Mouse (Mus musculus): ENCODE results near the gene Txnip. TPM values are rescaled to one million over a fixed set of nuclear protein-coding genes. Genes with fewer than 3 reads are reported as not detected.
A peak's percentile ranks its signal among the peaks of the same experiment; 100 is the strongest.

Txnip gene
- polyA plus RNA-seq, 1 experiment from 2014 or later = 57.9 TPM

DNA sequence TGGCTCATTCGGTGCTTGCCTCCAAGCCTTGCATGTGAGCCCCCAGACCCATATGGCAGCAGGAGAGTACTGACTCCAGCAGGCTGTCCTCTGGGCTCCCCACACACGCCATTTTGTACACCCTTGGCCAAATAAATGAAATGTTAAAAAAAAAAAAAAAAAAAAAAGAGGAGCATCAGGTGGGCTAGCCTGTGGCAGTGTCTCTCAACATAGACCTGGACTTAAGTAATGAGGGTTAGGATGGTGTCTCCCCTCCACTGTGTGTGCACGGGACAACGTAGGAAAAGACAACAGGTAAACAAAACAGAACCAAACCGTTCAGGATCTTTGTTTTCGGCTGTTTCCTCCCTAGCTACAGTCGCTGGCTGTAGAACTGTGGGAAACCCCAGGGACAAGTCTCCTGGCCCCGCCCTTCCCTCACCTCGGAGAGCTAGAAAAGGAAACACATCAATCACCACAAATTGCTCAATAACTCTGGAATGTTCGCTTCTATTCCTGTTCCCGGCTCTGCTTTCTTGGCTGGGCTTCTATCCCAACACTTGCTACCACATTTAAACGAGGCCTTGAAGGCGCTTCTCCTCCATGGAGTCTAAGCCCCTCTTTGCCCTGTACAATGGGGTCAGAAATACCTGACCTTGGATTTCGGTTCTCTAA, 18.4 kb downstream of the Txnip start:
- no peak overlapping the region; the same call in 1 of the 2 replicates for H3K9ac ChIP-seq (ENCODE audit: low read length)
- peak overlapping the region; percentile 18 for H3K4me2 ChIP-seq (ENCODE audit: low read depth, severe bottlenecking)
- peak; percentile 51 for DNase-seq (ENCODE audit: low spot score)

DNA sequence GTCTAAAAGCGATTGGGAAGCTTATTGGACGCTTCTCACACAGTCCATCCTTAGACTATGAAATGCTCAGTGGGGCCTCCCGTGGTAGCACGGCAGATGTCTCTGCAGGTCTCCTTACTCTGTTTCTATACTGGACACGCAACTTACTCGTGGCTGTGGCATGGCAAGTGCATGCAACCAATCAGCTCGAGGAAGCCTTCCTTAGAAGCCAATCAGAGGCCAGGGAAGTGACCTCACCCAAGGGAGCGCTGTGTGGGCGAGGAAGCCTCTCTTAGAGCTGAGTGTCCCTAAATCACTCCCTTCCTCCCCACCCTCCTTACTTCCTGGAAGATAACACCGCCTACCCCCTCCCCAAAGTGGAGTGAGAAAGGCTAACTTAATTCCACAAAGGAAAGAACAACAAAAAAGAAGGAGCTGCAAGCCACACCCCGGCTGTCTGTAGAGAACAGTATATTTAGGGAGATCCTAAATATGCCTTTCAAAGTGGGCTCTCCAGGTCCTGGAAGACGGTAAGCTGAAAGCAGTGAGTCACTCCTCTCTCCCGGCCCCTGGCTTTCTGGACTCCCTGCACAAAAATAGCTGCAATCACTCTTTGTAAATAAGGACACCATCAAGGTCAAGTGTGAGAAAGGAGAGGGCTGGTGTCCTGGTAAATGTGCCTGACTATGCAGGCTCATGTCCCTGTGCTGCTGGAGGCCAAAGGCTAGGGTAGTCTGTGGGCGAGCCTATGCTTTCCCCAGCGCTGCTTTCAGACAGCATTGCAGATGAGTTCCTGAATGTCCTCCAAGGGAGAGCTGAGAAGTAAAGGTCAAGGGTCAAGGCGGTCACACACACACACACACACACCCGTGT, 19.2 kb downstream of the Txnip start, which contains the start of gene Gm16253:
Gm16253 (plus strand) TSS at position 295 of the 852 bp plus-strand sequence.
- Histone ChIP-seq H3K4me2 (ENCODE audit: low read depth, severe bottlenecking) (peak within 1 kb of the TSS; percentile 18), H3K4me1 (ENCODE audit: control insufficient read depth, insufficient read depth, low read length) (peaks cover 15% of the 10 kb centered on the region), H3K9ac (ENCODE audit: low read length) (no peak within 1 kb of the TSS; the same call in 1 of the 2 replicates), H3K9me3 (ENCODE audit: control insufficient read depth, low read length) (no peaks in the 10 kb centered on the region), H3K4me3 (ENCODE audit: low read depth, low read length) (0 out of 2 replicates have a peak within 1 kb of the TSS, but pooled peaks have one; percentile 10), H3K36me3 (ENCODE audit: control insufficient read depth, insufficient read depth, low read length) (no peaks in the 10 kb centered on the region), H3K27ac (replicated peaks; ENCODE audit: low read depth, low read length) (peak within 1 kb of the TSS; percentile 56; the same call in 1 of the 2 replicates), H3K27me3 (ENCODE audit: control insufficient read depth, insufficient read depth, low read length) (no peaks in the 10 kb centered on the region)
- DNase-seq (ENCODE audit: low spot score) = peak; percentile 79
- 35% methylated on average over 17 of the region's 17 CpGs for WGBS
- peak; percentile 65 for ATAC-seq (ENCODE audit: insufficient number of reproducible peaks, low FRiP score, low TSS enrichment, low read depth)

More for the DNA sequence above, 18.4 kb downstream of the Txnip start:
- no peak for ATAC-seq (ENCODE audit: insufficient number of reproducible peaks, low FRiP score, low TSS enrichment, low read depth)
- Histone ChIP-seq H3K4me1 (ENCODE audit: control insufficient read depth, insufficient read depth, low read length) (peaks cover 15% of the 10 kb centered on the region), H3K9me3 (ENCODE audit: control insufficient read depth, low read length) (no peaks in the 10 kb centered on the region), H3K4me3 (ENCODE audit: low read depth, low read length) (0 out of 2 replicates have a peak overlapping the region, but pooled peaks have one; percentile 10), H3K27ac (replicated peaks; ENCODE audit: low read depth, low read length) (peak overlapping the region; percentile 56; the same call in 1 of the 2 replicates), H3K36me3 (ENCODE audit: control insufficient read depth, insufficient read depth, low read length) (no peaks in the 10 kb centered on the region), H3K27me3 (ENCODE audit: control insufficient read depth, insufficient read depth, low read length) (no peaks in the 10 kb centered on the region)
- WGBS = 50% methylated on average over 14 of the region's 14 CpGs

DNA sequence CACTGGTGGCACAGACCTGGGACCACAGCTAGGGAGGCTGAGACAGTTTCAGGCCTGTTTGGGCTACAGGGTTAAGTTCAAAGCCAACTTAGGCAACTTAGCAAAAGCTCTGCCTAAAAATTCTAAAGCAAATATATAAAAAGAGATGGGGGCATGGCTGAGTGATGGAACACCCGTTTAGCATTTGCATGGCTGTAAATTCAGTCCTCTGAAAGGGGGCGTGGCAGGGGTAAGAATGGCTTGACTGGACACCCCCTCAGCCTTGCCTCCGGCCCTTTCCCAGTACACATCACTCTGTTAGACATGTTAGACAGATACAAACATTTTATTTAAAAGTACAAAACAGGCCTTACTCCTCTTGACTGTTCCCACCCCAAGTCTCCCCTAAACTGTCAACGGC, 19.8 kb downstream of the Txnip start:
- DNase-seq (ENCODE audit: low spot score) = no peak
- Histone ChIP-seq H3K36me3 (ENCODE audit: control insufficient read depth, insufficient read depth, low read length) (no peaks in the 10 kb centered on the region), H3K9ac (ENCODE audit: low read length) (no peak overlapping the region), H3K27me3 (ENCODE audit: control insufficient read depth, insufficient read depth, low read length) (no peaks in the 10 kb centered on the region), H3K4me1 (ENCODE audit: control insufficient read depth, insufficient read depth, low read length) (peaks cover 15% of the 10 kb centered on the region), H3K9me3 (ENCODE audit: control insufficient read depth, low read length) (no peaks in the 10 kb centered on the region), H3K4me2 (ENCODE audit: low read depth, severe bottlenecking) (no peak overlapping the region), H3K27ac (replicated peaks; ENCODE audit: low read depth, low read length) (no peak overlapping the region), H3K4me3 (ENCODE audit: low read depth, low read length) (no peak overlapping the region)
- no peak for ATAC-seq (ENCODE audit: insufficient number of reproducible peaks, low FRiP score, low TSS enrichment, low read depth)
- WGBS = 75% methylated on average over 4 of the region's 4 CpGs

DNA sequence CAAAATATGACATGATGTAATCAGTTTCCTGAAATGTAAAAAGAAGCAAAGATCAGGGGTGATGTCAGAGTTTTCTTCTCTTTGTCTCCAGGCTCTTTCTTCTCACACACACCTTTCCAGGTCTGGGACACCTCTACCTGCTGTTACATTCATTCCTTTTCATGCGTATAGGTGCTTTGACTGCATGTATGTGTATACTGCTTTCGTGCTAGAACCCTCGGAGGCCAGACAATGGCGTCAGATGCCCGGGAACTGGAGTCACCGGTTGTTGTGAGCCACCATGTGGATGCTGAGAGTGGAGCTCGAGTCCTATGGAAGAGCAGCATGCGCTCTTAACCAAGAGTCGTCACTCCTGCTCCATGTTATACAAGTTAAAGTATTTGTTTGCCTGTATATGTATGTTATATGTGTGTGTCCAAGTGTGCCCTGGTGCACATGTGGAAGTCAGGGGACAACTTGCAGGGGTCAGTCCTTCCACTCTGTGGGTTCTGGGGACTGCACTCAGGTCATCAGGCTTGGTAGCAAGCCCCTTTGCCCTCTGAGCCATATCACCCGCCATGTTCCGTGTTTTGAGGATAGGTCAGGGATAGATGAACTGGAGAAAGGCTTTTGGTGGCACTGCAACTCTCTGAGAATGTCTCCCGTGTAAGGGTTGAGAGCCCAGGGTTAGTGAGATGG, 20.9 kb downstream of the Txnip start:
- Histone ChIP-seq H3K4me3 (ENCODE audit: low read depth, low read length) (no peak overlapping the region), H3K4me2 (ENCODE audit: low read depth, severe bottlenecking) (no peak overlapping the region), H3K9me3 (ENCODE audit: control insufficient read depth, low read length) (no peaks in the 10 kb centered on the region), H3K36me3 (ENCODE audit: control insufficient read depth, insufficient read depth, low read length) (no peaks in the 10 kb centered on the region), H3K27me3 (ENCODE audit: control insufficient read depth, insufficient read depth, low read length) (no peaks in the 10 kb centered on the region), H3K9ac (ENCODE audit: low read length) (no peak overlapping the region), H3K27ac (replicated peaks; ENCODE audit: low read depth, low read length) (no peak overlapping the region), H3K4me1 (ENCODE audit: control insufficient read depth, insufficient read depth, low read length) (peaks cover 15% of the 10 kb centered on the region)
- no peak for ATAC-seq (ENCODE audit: insufficient number of reproducible peaks, low FRiP score, low TSS enrichment, low read depth)
- no peak for DNase-seq (ENCODE audit: low spot score)
- 83% methylated on average over 12 of the region's 12 CpGs for WGBS

- 73% methylated on average over 4 of the region's 4 CpGs for WGBS
- Histone ChIP-seq H3K4me3 (ENCODE audit: low read depth, low read length) (no peak overlapping the region), H3K36me3 (ENCODE audit: control insufficient read depth, insufficient read depth, low read length) (no peaks in the 10 kb centered on the region), H3K27ac (replicated peaks; ENCODE audit: low read depth, low read length) (no peak overlapping the region), H3K27me3 (ENCODE audit: control insufficient read depth, insufficient read depth, low read length) (no peaks in the 10 kb centered on the region), H3K4me1 (ENCODE audit: control insufficient read depth, insufficient read depth, low read length) (peaks cover 15% of the 10 kb centered on the region), H3K9ac (ENCODE audit: low read length) (no peak overlapping the region), H3K4me2 (ENCODE audit: low read depth, severe bottlenecking) (no peak overlapping the region), H3K9me3 (ENCODE audit: control insufficient read depth, low read length) (no peaks in the 10 kb centered on the region)
- no peak for ATAC-seq (ENCODE audit: insufficient number of reproducible peaks, low FRiP score, low TSS enrichment, low read depth)
- no peak for DNase-seq (ENCODE audit: low spot score)
Observed at GRCm38 (mm10) chr3:96579239-96579750, 21.5 kb downstream of the Txnip start.

DNA sequence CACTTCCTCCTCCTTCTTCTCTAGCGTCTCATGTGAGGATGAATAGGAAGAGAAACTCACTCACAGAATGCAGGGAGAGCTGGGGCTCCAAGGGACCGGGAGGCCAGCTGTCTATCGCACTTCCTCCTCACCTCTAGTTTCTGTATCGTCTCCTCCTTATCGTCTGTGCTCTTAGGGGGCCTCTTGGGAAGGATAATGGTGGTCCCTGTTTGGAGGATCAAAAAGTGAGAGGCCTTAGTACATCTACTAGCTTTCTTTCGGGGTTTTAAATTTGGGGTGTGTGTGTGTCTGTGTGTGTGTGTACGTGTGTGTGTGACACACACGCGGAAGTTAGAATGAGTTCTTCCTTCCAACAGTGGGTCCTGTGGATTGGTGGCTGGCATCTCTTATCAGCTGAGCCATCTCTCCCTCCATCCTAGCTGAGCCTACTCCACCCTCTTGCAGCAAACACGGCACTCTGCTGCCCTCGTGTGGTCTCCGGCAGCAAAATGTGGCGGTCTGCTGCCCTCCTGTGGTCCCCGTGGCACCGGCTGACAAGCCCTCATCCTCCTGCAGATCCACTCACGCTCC, 22.2 kb downstream of the Txnip start:
- H3K36me3 ChIP-seq (ENCODE audit: control insufficient read depth, insufficient read depth, low read length) = no peaks in the 10 kb centered on the region
- H3K4me3 ChIP-seq (ENCODE audit: low read depth, low read length) = peak overlapping the region; percentile 8; the same call in 1 of the 2 replicates
- peaks cover 15% of the 10 kb centered on the region for H3K4me1 ChIP-seq (ENCODE audit: control insufficient read depth, insufficient read depth, low read length)
- H3K9ac ChIP-seq (ENCODE audit: low read length) = peak overlapping the region; percentile 56
- H3K27me3 ChIP-seq (ENCODE audit: control insufficient read depth, insufficient read depth, low read length) = no peaks in the 10 kb centered on the region
- H3K4me2 ChIP-seq (ENCODE audit: low read depth, severe bottlenecking) = peak overlapping the region; percentile 48
- no peaks in the 10 kb centered on the region for H3K9me3 ChIP-seq (ENCODE audit: control insufficient read depth, low read length)
- peak; percentile 18; the same call in 1 of the 2 replicates for ATAC-seq (ENCODE audit: insufficient number of reproducible peaks, low FRiP score, low TSS enrichment, low read depth)
- 13% methylated on average over 16 of the region's 16 CpGs for WGBS
- DNase-seq (ENCODE audit: low spot score) = peak; percentile 94
- no peak overlapping the region for H3K27ac ChIP-seq (replicated peaks; ENCODE audit: low read depth, low read length)

DNA sequence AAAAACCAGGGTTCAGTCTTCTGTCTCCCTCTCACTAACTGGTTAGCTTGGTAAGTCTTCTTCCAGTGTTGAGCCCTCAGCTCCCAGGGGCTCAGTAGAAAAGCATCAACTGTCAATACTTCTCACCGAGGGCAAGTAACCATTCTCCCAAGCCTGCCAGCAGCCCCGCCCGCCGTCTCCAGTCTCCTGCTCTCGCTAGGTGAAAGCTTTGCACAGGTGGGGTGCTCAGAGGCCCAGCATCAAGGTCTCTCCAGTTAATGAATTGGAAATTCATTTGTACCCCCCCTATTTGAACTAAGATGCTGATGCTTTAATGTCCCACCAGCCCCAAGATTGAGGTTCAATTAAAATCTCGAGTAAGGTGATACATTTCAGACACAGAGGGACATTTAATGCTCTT, 23.4 kb downstream of the Txnip start:
- no peaks in the 10 kb centered on the region for H3K9me3 ChIP-seq (ENCODE audit: control insufficient read depth, low read length)
- peaks cover 14% of the 10 kb centered on the region for H3K4me1 ChIP-seq (ENCODE audit: control insufficient read depth, insufficient read depth, low read length)
- no peak overlapping the region for H3K9ac ChIP-seq (ENCODE audit: low read length)
- DNase-seq (ENCODE audit: low spot score) (no peak), ATAC-seq (ENCODE audit: insufficient number of reproducible peaks, low FRiP score, low TSS enrichment, low read depth) (no peak)
- no peaks in the 10 kb centered on the region for H3K36me3 ChIP-seq (ENCODE audit: control insufficient read depth, insufficient read depth, low read length)
- H3K4me3 ChIP-seq (ENCODE audit: low read depth, low read length) = no peak overlapping the region
- no peak overlapping the region for H3K4me2 ChIP-seq (ENCODE audit: low read depth, severe bottlenecking)
- no peak overlapping the region for H3K27ac ChIP-seq (replicated peaks; ENCODE audit: low read depth, low read length)
- WGBS = 41% methylated on average over 6 of the region's 6 CpGs
- H3K27me3 ChIP-seq (ENCODE audit: control insufficient read depth, insufficient read depth, low read length) = no peaks in the 10 kb centered on the region
